Mouse (Mus musculus) erythroblast, embryonic 14.5 days (primary cell): Measurements from ENCODE around the gene Riok1. TPM values are rescaled to one million over a fixed set of nuclear protein-coding genes. Genes with fewer than 3 reads are reported as not detected.

ENCODE experiments used
- H3K27me3 ChIP-seq: 2 replicates; pipeline ENCODE4 v1.6.1; 2012; ENCODE audit warnings: inconsistent platforms; ENCODE audit not compliant: control insufficient read depth
- H3K36me3 ChIP-seq: 2 replicates; pipeline ENCODE4 v1.6.1; 2012; ENCODE audit warnings: mild to moderate bottlenecking, inconsistent platforms; ENCODE audit not compliant: control insufficient read depth
- H3K4me1 ChIP-seq: 2 replicates; pipeline ENCODE4 v1.6.1; 2012; ENCODE audit warnings: inconsistent platforms; ENCODE audit not compliant: control insufficient read depth
- H3K4me3 ChIP-seq: replicated peaks from 2 replicates; pipeline ENCODE3; 2012; ENCODE audit warnings: moderate library complexity, mild to moderate bottlenecking, inconsistent platforms
- H3K9me3 ChIP-seq: 2 replicates; pipeline ENCODE4 v1.6.1; 2012; ENCODE audit warnings: low read length, inconsistent platforms, mixed read lengths; ENCODE audit not compliant: control insufficient read depth
- GATA1 ChIP-seq: IDR thresholded peaks from 2 replicates; pipeline ENCODE4 v1.6.1; 2012; ENCODE audit warnings: low read length, inconsistent platforms, mixed read lengths
- TAL1 ChIP-seq: IDR thresholded peaks from 3 replicates; pipeline ENCODE4 v1.6.1; 2012; ENCODE audit warnings: low read length, inconsistent platforms, mixed read lengths
- polyA plus RNA-seq: library from polyadenylated mRNA; stranded (reverse); fragments of >175 nt; gene quantifications from 2 replicates; pipeline ENCODE4 v1.2.3, GENCODE M21; 2012

Riok1 gene
- polyA plus RNA-seq = 0.90 and 1.2 TPM in 2 replicates

DNA sequence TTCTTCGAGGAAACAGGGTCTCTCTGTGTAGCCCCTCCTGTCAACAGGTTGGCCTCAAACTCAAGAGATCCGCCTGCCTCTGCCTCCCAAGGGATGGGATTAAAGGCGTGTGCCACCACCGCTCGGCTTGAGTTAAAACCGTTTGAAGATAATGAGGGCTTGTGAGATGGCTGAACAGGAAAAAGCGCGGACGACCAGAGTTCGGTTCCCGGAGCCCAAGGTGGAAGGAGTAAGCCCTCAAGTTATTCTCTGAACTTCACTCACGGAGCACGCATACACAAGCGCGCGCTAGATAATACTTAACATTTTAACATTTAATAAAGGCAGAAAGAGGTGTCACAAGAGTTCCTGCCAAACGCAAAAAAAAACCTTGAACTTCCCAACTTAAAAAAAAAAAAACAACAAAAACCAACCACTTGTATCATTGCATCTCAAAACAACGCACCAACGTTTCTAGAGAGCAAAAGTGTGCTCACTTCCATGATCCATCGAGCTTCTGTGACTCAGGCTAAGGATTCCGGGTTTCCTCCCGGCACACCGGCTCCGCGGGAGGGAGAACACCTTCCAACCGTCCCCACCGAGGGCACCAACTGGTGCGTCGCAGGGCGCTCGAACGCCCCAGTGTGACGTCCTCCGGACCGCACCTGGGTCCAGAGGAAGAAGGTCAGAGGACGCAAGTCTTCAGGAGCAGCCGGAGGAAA lies at the start of gene Riok1:
Riok1 (plus strand) TSS at position 653 of the 701 bp plus-strand sequence.
- H3K9me3 ChIP-seq = no peaks in the 10 kb centered on the region; the same call in 1 of the 2 replicates
- peaks cover 38% of the 10 kb centered on the region for H3K4me1 ChIP-seq
- H3K4me3 ChIP-seq = peak within 1 kb of the TSS; percentile 79
- TF ChIP-seq TAL1 = no peak
- no peak for TF ChIP-seq GATA1
- no peaks in the 10 kb centered on the region for H3K27me3 ChIP-seq
- peaks cover 25% of the 10 kb centered on the region for H3K36me3 ChIP-seq

DNA sequence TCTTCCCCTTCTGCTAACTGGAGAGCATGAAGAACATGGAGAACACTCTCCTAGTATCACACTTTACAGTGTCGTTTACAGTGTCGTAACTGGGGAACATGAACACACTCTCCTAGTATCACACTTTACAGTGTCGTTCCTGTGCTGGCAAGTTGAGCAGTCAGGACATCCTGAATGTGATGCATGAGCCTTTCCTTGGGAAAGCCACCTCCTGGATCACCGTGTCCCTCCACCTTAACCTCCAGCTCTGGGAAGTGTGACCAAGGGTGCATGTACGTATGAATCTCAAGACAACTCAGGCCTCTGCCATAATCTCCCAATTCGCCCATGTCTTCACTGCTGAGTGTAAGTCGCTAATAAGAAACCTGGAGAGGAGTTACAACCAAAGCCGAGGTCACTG lies 47.1 kb upstream of the Riok1 start:
- no peak for TF ChIP-seq TAL1
- TF ChIP-seq GATA1 = no peak
- Histone ChIP-seq H3K4me3 (no peak overlapping the region), H3K27me3 (no peaks in the 10 kb centered on the region), H3K36me3 (peaks cover 71% of the 10 kb centered on the region), H3K4me1 (peaks cover 21% of the 10 kb centered on the region), H3K9me3 (no peaks in the 10 kb centered on the region)

DNA sequence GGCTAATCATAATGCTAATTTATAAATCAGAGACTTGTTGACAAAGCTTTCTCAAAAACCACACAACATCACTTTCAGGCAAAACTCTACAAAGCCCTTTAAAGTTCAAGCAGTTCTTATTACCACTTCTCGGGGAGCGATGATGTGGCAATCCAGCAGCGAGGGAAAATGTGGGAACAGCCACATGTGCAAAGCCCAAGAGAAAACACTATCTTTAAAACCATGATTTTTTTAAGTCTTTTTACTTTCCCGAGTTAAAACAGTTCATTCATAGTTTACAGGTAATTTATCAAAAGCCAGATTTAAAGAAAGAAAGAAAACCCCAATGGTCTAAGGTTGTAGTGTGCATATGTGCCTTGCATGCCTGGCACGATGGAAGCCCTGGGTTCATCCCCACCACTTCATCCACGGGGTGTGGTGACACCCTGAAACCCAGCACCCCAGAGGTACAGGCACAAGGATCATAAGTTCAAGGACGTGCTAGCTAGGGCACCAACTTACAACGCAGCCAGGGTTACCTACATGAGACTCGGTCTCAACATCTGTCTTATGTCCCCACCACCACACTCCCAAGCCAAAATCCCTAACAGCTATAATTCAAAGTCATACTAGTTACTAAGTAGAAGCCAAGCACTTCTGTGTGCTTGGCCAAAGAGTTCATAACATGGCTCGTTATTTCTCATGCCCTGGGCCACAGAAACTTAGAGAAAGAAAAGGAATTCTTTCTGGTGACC lies 44.0 kb upstream of the Riok1 start:
- Histone ChIP-seq H3K9me3 (0 out of 2 replicates have a peak, but pooled peaks cover 3% of the 10 kb centered on the region), H3K27me3 (no peaks in the 10 kb centered on the region), H3K36me3 (peaks cover 40% of the 10 kb centered on the region), H3K4me3 (peak overlapping the region; percentile 95), H3K4me1 (peaks cover 31% of the 10 kb centered on the region)
- no peak for TF ChIP-seq TAL1
- TF ChIP-seq GATA1 = no peak

DNA sequence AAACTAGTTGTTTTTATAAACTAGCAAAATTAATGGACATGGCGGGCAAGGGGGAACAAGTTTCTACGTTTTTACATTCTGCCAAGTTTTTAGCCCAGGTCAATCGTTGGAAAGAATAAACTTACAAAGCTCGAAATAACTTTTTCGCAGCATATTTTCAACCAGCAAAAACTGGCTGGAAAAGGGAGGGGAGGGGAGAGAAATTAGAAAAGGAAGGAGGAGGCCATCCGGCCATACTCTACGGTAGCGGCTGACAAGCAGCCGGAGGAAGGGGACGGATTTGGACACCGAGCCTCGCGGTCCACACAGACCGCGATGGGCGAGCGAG lies 43.5 kb upstream of the Riok1 start:
- TF ChIP-seq TAL1 = no peak
- TF ChIP-seq GATA1 = no peak
- Histone ChIP-seq H3K27me3 (no peaks in the 10 kb centered on the region), H3K9me3 (0 out of 2 replicates have a peak, but pooled peaks cover 3% of the 10 kb centered on the region), H3K4me1 (peaks cover 33% of the 10 kb centered on the region), H3K36me3 (peaks cover 35% of the 10 kb centered on the region), H3K4me3 (peak overlapping the region; percentile 95)

DNA sequence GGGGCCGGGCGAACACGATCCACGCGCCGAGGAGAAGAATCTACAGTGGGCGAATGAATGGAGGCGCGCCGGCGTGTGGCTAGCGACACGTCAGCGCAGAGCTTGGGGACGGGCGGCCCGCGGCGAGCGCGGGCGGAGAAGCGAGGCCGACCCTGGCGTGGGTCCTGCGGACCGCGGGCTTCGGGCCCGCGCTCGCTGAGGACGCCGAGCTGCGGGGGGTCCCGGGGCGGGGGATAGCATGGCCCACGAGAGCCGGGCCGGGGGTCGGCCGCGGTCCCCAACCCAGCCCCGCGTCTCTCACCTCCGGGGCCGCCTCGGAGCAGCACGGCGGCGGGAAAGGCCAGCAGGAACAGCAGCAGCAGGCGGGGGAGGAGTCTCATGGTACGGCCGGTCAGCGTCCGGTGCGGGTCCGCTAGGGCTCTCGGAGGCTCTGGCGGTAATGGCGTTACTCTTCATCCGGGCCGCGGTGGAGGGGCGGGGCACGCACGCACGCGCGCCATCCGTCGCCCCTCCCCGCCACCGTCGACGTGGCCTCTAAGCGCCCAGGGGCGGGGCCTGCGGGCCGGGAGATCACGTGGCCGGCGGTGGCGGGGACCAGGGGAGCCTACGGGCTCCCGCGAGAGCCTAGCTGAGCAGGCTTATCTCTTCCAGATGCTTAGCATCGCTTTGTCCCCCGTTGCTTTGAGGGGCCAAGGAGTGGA lies 42.9 kb upstream of the Riok1 start, which contains the start of gene Ssr1:
Ssr1 (minus strand) TSS at position 514 of the 701 bp plus-strand sequence.
- peak within 1 kb of the TSS; percentile 95 for H3K4me3 ChIP-seq
- H3K9me3 ChIP-seq = 0 out of 2 replicates have a peak, but pooled peaks cover 3% of the 10 kb centered on the region
- no peaks in the 10 kb centered on the region for H3K27me3 ChIP-seq
- TF ChIP-seq GATA1 (0 out of 2 replicates have a peak, but pooled peaks have one; percentile 28), TAL1 (no peak)
- peaks cover 37% of the 10 kb centered on the region for H3K4me1 ChIP-seq
- peaks cover 29% of the 10 kb centered on the region for H3K36me3 ChIP-seq

DNA sequence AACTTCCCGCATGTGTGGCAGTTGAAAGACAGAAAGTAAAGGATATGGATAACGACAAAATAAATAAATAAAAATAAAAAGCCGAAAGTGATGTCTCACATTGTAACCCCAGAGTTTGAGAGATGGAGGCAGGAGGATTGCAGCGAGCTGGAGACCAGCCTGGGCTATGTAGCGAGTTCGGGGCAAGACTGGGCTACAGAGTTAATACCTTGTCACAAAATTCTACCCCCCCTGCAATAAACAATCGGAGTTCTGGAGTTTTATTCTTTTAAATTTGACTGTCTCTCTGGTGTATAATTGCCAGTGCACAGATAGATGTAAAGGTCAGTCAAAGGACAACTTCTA lies 42.4 kb upstream of the Riok1 start:
- TF ChIP-seq TAL1 (no peak), GATA1 (no peak)
- Histone ChIP-seq H3K9me3 (0 out of 2 replicates have a peak, but pooled peaks cover 3% of the 10 kb centered on the region), H3K36me3 (peaks cover 24% of the 10 kb centered on the region), H3K4me1 (peaks cover 42% of the 10 kb centered on the region), H3K27me3 (no peaks in the 10 kb centered on the region; the same call in 1 of the 2 replicates), H3K4me3 (peak overlapping the region; percentile 95)

DNA sequence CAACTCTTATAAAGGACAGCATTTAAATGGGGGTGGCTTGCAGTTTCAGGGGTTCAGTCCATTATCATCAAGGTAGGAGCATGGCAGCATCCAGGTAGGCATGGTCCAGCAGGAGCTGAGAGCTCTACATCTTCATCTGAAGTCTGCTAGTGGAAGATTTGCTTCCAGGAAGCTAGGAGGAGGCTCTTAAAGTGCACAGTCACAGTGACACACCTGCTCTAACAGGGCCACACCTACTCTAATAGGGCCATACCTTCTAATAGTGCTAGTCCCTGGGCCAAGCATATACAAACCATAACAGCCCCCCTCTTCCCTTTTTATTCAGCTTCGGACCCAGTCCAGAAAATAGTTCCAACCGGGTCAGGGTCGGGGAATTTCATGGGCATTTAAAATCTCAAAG lies 37.1 kb upstream of the Riok1 start:
- Histone ChIP-seq H3K4me1 (peaks cover 35% of the 10 kb centered on the region), H3K36me3 (no peaks in the 10 kb centered on the region), H3K4me3 (no peak overlapping the region), H3K27me3 (peaks cover 7% of the 10 kb centered on the region), H3K9me3 (peaks cover 12% of the 10 kb centered on the region)
- TF ChIP-seq TAL1 (no peak), GATA1 (no peak)

DNA sequence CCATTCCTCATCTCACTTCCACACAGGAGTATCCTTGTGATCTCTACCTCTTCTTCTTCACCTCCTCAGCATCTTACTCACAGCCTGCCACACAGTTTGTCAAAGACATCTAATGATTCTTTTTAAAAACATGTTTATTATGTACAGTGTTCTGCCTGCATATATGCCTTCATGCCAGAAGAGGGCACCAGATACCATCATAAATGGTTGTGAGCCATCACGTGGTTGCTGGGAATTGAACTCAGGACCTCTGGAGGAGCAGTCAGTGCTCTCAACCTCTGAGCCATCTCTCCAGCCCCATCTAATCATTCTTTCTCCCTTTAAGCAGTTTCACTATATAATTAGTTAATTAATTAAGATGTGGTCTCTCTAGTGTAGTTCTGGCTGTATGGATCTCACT lies 34.3 kb upstream of the Riok1 start:
- Histone ChIP-seq H3K36me3 (no peaks in the 10 kb centered on the region), H3K4me1 (peaks cover 26% of the 10 kb centered on the region), H3K27me3 (peaks cover 7% of the 10 kb centered on the region), H3K9me3 (peaks cover 10% of the 10 kb centered on the region), H3K4me3 (no peak overlapping the region)
- no peak for TF ChIP-seq GATA1
- TF ChIP-seq TAL1 = no peak

DNA sequence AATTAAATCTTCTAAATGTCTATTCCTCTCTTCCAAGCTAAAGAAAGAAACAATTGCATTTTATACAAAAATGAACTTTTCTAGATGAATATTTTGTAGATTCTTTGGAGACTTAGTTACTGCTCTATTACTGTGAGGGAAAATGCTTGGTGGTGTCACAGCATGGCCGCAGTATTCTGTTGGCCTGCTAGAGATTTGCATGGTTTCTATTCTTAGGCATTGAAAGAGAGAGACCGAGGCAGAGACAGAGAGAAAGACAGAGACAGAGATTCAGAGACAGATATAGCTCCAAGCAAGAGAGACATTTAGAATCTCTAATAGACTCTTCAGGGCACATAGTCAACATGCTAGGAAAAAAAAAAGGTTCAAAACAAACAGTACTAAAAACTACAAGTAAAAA lies 28.8 kb upstream of the Riok1 start:
- Histone ChIP-seq H3K4me1 (peaks cover 11% of the 10 kb centered on the region), H3K4me3 (no peak overlapping the region), H3K9me3 (0 out of 2 replicates have a peak, but pooled peaks cover under 1% of the 10 kb centered on the region), H3K27me3 (no peaks in the 10 kb centered on the region), H3K36me3 (peaks cover 2% of the 10 kb centered on the region; the same call in 1 of the 2 replicates)
- no peak for TF ChIP-seq TAL1
- TF ChIP-seq GATA1 = no peak
